Mouse (Mus musculus) cerebral cortex, adult 2 months (tissue): ENCODE measurements around the gene Ipo11.

Experiments used
- WGBS: fragments of 180-500 bp; shearing (Covaris S2); methylation state at CpG from one replicate; pipeline ENCODE4 v1.1.7; 2018; 5-methylcytosine and 5-hydroxymethylcytosine counted together

Ipo11 gene

GRCm38 (mm10) chr13:106905154-106905553 lies 31.6 kb downstream of the Ipo11 start:
- 86% methylated on average over 6 of the region's 6 CpGs for WGBS

- WGBS: 92% methylated on average over 3 of the region's 3 CpGs
These were observed 32.1 kb downstream of the Ipo11 start for GRCm38 (mm10) chr13:106904637-106905036.

- 96% methylated on average over 2 of the region's 2 CpGs for WGBS
These were observed 42.5 kb downstream of the Ipo11 start for GRCm38 (mm10) chr13:106894284-106894683.

GRCm38 (mm10) chr13:106893701-106894100 lies 43.1 kb downstream of the Ipo11 start:
- 92% methylated on average over 5 of the region's 5 CpGs for WGBS

GRCm38 (mm10) chr13:106893196-106893595 lies 43.6 kb downstream of the Ipo11 start:
- 93% methylated on average over 9 of the region's 9 CpGs for WGBS

GRCm38 (mm10) chr13:106887364-106887763 lies 49.4 kb downstream of the Ipo11 start:
- 98% methylated on average over 2 of the region's 2 CpGs for WGBS

GRCm38 (mm10) chr13:106884249-106884648 lies 52.5 kb downstream of the Ipo11 start:
- 75% methylated on average over 4 of the region's 4 CpGs for WGBS

GRCm38 (mm10) chr13:106876278-106876677 lies 60.5 kb downstream of the Ipo11 start:
- WGBS: 79% methylated on average over 1 of the region's 1 CpGs

- 87% methylated on average over 2 of the region's 2 CpGs for WGBS
These were observed 71.2 kb downstream of the Ipo11 start for GRCm38 (mm10) chr13:106865547-106865946.

GRCm38 (mm10) chr13:106858779-106859178 lies 78.0 kb downstream of the Ipo11 start:
- WGBS: 93% methylated on average over 5 of the region's 5 CpGs

- WGBS: 96% methylated on average over 3 of the region's 3 CpGs
These were observed 80.2 kb downstream of the Ipo11 start for GRCm38 (mm10) chr13:106856556-106856955.

- 80% methylated on average over 3 of the region's 3 CpGs for WGBS
These were observed 91.8 kb downstream of the Ipo11 start for GRCm38 (mm10) chr13:106844928-106845327.

- WGBS: 86% methylated on average over 4 of the region's 4 CpGs
These were observed 94.2 kb downstream of the Ipo11 start for GRCm38 (mm10) chr13:106842542-106842941.

- 71% methylated on average over 3 of the region's 3 CpGs for WGBS
These were observed 98.0 kb downstream of the Ipo11 start for GRCm38 (mm10) chr13:106838778-106839177.

- WGBS: 71% methylated on average over 5 of the region's 5 CpGs
These were observed 100.3 kb downstream of the Ipo11 start for GRCm38 (mm10) chr13:106836527-106836879.

GRCm38 (mm10) chr13:106835844-106836526 lies 100.8 kb downstream of the Ipo11 start:
- 39% methylated on average over 15 of the region's 15 CpGs for WGBS

GRCm38 (mm10) chr13:106830029-106830428 lies 106.7 kb downstream of the Ipo11 start:
- 70% methylated on average over 6 of the region's 6 CpGs for WGBS

- WGBS: 85% methylated on average over 12 of the region's 12 CpGs
These were observed 107.3 kb downstream of the Ipo11 start for GRCm38 (mm10) chr13:106829327-106829997.

- whole genome bisulfite sequencing: 80% methylated on average over 5 of the region's 5 CpGs
These were observed 111.1 kb downstream of the Ipo11 start for GRCm38 (mm10) chr13:106825618-106826017.

- 90% methylated on average over 2 of the region's 2 CpGs for WGBS
These were observed 112.9 kb downstream of the Ipo11 start for GRCm38 (mm10) chr13:106823875-106824191.

GRCm38 (mm10) chr13:106823121-106823874 lies 113.5 kb downstream of the Ipo11 start:
- 85% methylated on average over 12 of the region's 12 CpGs for WGBS

GRCm38 (mm10) chr13:106820149-106820548 lies 116.6 kb downstream of the Ipo11 start:
- 75% methylated on average over 2 of the region's 2 CpGs for WGBS

GRCm38 (mm10) chr13:106819749-106820148 lies 117.0 kb downstream of the Ipo11 start:
- 73% methylated on average over 4 of the region's 4 CpGs for WGBS
